Mouse (Mus musculus) layer of hippocampus, adult 9-10 months (tissue): ENCODE measurements around the gene Erp27.

ENCODE experiments used
- DNase-seq: peaks from one replicate; pipeline ENCODE4 v3.0.0; 2022; ENCODE audit warnings: low spot score

Gene Erp27

DNA sequence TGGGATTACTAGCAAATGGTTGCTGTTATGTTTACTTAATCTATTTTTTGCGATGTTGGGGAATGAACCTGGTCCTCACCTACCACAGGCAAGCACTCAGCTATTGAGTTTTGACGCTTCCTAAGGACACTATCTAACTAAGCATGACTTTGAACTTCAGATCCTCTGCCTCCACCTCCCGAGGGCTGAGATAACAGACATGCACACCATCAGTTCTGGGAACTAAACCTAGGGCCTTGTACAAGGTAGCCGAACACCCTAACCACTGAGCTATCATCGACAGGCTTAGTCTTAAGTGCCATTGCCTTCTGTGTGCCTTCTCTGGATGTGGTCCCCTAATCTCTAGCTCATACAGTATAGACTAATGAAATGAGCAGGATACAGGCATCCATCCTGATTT, 56.6 kb downstream of the Erp27 start:
- no peak for DNase-seq

- DNase-seq: peak; percentile 56
Observed at GRCm38 (mm10) chr6:136861020-136861419, 61.0 kb downstream of the Erp27 start.

DNA sequence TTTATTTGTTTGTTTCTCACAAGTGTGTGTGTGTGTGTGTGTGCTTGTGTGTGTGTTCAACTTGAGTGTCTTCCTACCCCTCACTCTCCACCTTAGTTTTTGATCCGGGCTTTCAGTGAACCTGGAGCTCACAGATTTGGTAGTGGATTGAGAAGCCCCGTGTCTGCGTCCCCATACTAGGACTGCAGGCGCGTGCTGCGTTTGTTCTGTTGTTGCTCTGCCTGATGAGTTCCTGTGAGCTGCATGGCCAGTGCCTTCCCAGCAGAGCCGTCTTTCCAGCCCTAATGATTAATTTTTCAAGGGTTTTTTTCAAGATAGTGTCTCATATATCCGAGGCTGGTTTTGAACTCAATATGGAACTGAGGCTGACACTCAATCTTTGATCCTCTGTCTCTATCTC, 63.6 kb downstream of the Erp27 start:
- no peak for DNase-seq

DNA sequence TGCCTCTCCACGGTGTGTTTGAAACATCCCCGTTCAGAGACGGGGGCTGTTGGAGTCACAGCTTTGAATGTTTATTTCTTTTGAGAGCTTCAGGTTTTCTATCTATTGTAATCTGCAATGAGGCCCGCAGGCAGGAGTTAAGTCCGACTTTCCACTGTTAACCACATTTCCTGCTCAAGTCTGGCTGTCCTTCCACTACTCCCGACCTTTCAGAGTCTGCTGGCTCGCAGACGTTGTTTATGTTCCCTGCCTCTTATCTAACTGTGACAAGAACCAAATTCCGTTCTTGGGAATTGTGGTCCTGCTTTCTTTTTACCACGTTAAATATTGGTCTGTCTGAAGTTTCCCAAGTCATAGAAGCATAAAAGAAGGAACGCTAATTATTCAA, 64.1 kb downstream of the Erp27 start:
- no peak for DNase-seq
